Mouse (Mus musculus): ENCODE data around the gene Lsm12.

Gene Lsm12

GRCm38 (mm10) chr11:102186235-102186634 is 1.1 kb upstream of the Lsm12 start:
- in situ Hi-C loops (cut with MboI, MseI), result no loop called here

- in situ Hi-C loops (cut with MboI, MseI), result no loop called here
Measured at GRCm38 (mm10) chr11:102185677-102186076, 581 bp upstream of the Lsm12 start.

DNA sequence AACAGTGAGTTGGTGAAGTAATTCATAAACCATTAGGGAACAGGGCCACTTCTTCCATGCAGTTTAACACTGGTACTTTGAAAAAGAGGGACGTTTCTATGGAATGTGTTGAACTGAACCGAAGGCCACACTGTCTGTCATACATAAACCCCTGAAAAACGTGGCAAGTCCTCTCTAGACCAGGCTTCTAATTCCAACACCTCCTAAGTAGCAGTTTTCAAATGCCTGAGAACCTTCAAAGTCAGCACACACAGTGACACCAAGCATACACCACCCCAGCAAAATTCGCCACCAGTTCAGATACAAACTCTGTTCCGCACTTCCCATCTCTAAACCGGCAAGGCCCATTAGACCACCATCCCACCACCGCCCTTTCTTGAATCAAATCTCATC is 847 bp downstream of the Lsm12 start:
- in situ Hi-C loops (cut with MboI, MseI), result no loop called here

DNA sequence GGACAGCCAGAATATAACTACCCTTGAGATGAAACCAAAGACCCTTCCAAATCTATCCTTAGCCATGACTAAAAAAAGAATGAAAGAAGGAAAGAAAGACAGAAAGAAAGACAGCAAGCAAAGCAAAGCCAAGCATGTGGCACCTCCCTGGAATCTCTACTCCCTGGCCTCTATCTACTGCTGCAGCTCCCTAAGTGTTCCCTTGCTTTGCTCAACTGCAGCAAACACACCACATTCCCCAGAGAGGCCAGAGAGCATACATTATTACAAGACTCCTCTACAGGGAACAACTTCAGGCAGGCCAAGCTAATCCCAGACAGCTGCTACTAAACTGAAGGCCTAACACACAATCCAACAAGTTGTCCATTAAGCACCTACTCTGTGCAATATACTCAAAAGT is 5.3 kb downstream of the Lsm12 start:
- in situ Hi-C loops (cut with MboI, MseI), result no loop called here

DNA sequence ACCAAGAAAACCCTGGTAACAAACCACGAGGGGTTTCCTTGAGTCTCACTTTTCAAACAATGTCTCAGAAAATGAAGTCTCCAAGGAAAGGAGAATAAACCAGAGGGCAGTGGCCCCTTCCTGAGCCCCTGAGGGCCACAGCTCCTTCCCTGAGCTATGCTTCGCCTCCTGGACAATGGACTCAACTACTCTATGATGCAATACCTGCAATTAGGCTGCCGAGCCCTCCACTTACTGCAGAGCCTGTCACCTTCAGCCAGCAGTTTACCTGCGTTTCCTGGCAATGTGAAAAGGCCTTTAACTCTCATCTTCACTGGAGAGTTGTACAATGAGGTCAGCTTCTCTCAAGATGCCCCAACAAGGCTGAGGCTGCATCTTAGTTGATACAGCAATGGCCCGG is 16.4 kb downstream of the Lsm12 start:
- in situ Hi-C loops (cut with MboI, MseI), result no loop called here

DNA sequence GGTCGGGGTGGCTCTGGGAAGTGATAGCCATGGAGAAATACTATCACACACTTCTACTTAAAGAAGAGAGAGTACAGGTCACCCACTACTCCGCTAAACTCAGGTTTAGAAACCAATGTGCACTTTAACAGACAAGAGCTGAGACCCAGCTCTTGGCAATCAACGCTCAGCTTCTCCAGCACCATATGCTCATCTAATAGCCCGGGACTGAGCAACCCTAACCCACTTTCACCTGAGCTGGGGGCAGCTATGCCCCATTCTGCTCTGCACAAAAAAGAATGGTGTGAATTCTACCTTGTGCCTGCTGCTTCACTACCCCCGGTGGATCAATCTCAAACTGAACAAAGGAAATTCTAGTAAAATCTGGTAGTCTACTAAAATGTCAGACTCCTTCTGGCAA is 17.6 kb downstream of the Lsm12 start:
- in situ Hi-C loops (cut with MboI, MseI), result no loop called here

DNA sequence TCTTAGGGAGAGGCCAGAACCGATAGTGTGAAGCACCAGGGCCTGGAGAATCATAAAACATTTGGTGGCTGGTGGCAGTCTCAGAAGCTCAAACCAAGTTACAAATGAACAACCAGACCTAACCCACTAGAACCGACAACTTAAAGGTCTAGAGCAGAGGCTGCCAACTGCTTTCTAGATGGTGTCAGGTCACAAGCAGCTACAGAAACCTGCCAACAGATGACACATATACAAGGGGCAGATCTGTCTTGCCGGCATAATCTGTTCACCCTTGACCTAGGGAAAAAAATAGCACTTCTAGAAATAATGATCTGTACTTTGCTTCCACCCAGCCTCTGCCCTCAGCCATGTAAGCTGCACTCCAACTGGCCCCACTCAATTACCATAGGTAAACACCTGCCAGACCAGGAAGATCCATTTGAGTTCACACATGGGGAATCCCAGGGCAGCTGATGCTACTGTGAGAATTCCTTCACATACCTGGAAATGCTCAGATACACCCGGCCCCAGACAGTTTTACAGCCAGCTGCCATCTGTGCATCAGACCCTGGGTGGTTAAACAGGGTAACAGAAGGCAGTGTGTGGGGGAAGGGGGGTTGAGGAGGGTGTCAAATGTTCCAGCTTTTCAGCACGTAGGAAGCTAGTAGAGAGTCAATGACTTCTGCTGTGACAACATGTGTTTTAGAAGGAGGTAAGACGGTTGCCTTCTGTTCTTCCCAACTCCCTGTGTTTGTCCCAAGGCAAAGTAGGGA is 18.9 kb downstream of the Lsm12 start:
- in situ Hi-C loops (cut with MboI, MseI), result no loop called here

DNA sequence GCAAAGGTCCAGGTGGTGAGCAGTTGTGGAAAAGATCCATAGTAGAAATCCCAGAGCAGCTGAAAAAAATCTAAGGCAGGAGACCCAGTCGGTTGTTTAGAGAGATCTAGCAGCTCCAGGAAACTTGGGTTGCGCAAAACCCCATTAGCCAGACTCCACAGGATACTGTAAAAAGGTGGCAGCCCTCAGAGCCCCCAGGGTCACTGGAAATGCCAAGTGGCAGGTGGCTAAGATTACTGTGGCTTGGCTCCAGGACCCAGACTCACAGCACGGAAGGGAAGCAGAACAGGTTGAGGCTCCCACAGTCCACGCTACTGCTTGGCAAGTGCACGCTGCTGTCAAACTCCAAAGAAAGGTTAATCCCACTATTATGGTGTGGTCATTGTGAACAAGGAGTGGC is 25.3 kb downstream of the Lsm12 start:
- in situ Hi-C loops (cut with MboI, MseI), result loop anchor here (5.0 kb wide), 1 partner anchor 68 kb away; no protein-coding TSS in a partner anchor

DNA sequence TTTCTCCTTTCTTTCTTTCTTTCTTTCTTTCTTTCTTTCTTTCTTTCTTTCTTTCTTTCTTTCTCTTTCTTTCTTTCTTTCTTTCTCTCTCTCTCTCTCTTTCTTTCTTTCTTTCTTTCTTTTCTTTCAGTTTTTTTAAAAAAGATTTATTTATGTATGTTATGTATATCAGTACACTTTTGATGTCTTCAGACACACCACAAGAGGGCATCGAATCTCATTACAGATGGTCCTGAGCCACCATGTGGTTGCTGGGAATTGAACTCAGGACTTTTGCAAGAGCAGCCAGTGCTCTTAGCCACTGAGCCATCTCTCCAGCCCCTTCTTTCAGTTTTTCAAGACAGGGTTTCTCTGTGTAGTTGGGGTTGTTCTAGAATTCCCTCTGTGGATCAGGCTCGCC is 27.1 kb downstream of the Lsm12 start:
- in situ Hi-C loops (cut with MboI, MseI), result loop anchor here (5.0 kb wide), 1 partner anchor 69 kb away; no protein-coding TSS in a partner anchor

DNA sequence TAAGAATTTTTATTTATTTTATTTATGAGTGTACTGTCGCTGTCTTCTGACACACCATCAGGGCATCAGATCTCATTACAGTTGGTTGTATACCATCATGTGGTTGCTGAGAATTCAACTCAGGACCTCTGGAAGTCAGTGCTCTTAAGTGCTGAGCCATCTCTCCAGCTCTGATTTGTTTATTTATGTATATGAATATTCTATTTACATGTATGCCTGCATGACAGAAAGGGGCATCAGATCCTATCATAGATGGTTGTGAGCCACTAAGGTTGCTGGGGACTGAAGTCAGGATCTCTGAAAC is 28.4 kb downstream of the Lsm12 start:
- in situ Hi-C loops (cut with MboI, MseI), result loop anchor here (5.0 kb wide), 1 partner anchor 71 kb away; no protein-coding TSS in a partner anchor

GRCm38 (mm10) chr11:102156039-102156785 is 28.9 kb downstream of the Lsm12 start, which contains the start of gene Tmem101:
Gene Tmem101, minus strand, starts transcription at chr11:102156404.
- in situ Hi-C loops (cut with MboI, MseI), result loop anchor here (5.0 kb wide), 1 partner anchor 71 kb away; no protein-coding TSS in a partner anchor

- in situ Hi-C loops (cut with MboI, MseI), result no loop called here
Measured at GRCm38 (mm10) chr11:102147213-102147989, 37.7 kb downstream of the Lsm12 start.

- in situ Hi-C loops (cut with MboI, MseI), result no loop called here
Measured at GRCm38 (mm10) chr11:102146531-102146930, 38.6 kb downstream of the Lsm12 start.

GRCm38 (mm10) chr11:102146005-102146404 is 39.1 kb downstream of the Lsm12 start:
- in situ Hi-C loops (cut with MboI, MseI), result no loop called here

- in situ Hi-C loops (cut with MboI, MseI), result no loop called here
Measured at GRCm38 (mm10) chr11:102145471-102146001, 39.6 kb downstream of the Lsm12 start, which contains the start of gene Nags. Gene Nags, plus strand, starts transcription at chr11:102145513.

- in situ Hi-C loops (cut with MboI, MseI), result no loop called here
Measured at GRCm38 (mm10) chr11:102144957-102145470, 40.1 kb downstream of the Lsm12 start.

DNA sequence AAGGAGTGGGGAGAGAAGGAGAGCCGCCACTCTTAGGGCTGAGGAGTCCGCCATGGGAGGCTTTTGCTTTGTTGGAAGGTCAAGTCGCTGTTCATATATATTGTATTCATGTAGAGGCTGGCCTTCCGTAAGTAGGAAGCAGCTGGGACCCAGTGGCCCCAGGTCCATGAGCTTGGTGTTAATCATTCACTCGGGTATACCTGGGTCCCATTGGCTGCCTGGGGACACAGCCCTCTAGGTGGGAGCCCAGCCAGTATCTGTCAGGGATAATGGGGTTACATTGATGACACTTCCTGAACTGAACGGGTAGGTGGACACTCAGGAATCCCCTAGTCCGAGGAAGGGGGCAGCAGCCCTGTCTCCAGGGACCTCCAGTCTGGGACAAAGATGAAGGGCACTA is 42.7 kb downstream of the Lsm12 start:
- in situ Hi-C loops (cut with MboI, MseI), result no loop called here

GRCm38 (mm10) chr11:102140508-102140907 is 44.6 kb downstream of the Lsm12 start:
- in situ Hi-C loops (cut with MboI, MseI), result no loop called here

DNA sequence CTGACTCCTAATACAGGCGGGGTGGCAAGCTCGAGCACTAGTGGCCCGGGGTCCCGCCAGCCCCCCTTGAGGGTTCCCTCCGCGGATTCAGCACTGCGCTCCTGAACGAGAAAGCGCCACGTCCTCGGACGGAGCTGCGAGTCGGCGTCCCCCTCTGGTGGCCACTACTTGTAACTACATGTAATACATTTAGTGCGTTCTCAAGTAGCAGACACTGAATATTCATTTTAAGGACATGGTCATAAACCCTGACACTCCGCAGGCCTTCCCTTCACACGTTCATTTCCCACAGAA is 46.7 kb downstream of the Lsm12 start:
- in situ Hi-C loops (cut with MboI, MseI), result loop anchor here (5.0 kb wide), 2 partner anchors 36 to 71 kb away; partner anchors contain the start of gene Ppy

GRCm38 (mm10) chr11:102137625-102138446 is 47.3 kb downstream of the Lsm12 start:
- in situ Hi-C loops (cut with MboI, MseI), result loop anchor here (5.0 kb wide), 2 partner anchors 36 to 71 kb away; partner anchors contain the start of gene Ppy

DNA sequence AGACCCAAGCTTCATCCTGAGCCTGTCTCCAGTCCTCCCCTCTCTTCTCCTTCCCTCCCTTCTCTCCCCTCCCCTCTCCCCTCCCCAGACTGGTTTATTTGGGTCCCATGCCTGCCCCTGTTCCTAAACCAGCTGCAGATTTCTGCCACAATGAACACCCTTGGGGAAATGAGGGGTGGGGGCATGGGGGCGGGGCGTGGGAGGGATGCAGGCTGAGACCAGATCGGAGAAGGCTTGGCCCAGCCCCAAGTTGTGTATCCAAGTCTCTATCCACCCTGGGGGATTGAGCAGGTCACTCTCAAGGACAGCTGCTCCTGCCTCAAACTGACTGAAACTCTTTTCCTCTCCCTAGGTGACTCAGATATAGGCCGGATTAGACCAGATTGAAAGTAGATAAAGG is 50.6 kb downstream of the Lsm12 start:
- in situ Hi-C loops (cut with MboI, MseI), result no loop called here
